Mouse (Mus musculus) MEL (cell line): ENCODE data around the gene Onecut3. TPM values are rescaled to one million over a fixed set of nuclear protein-coding genes. Genes with fewer than 3 reads are reported as not detected.

Experiments used
- DNase-seq: peaks from one replicate; pipeline ENCODE4 v3.0.0; 2011; ENCODE audit warnings: low read depth, low spot score
- H3K27ac ChIP-seq: 2 replicates; pipeline ENCODE4 v1.5.1; 2012; ENCODE audit warnings: low read depth, mild to moderate bottlenecking, control low read depth, low read length, moderate library complexity; ENCODE audit not compliant: control insufficient read depth
- H3K27me3 ChIP-seq, 2 experiments: fragments of 150-350 bp in 1 of 2; sonication (generic) in 1 of 2; 2 replicates each; pipeline ENCODE4 v1.6.1; 2012; ENCODE audit warnings: low read length in 2 of 2, mild to moderate bottlenecking in 2 of 2, improper control_type of control experiment in 1 of 2, moderate library complexity in 1 of 2; ENCODE audit not compliant: insufficient read depth in 2 of 2, control insufficient read depth in 1 of 2
- H3K36me3 ChIP-seq, 2 experiments: 2 replicates each; pipeline ENCODE4 v1.6.1; 2012 to 2014; ENCODE audit warnings: low read length in 2 of 2, improper control_type of control experiment in 1 of 2, inconsistent platforms in 1 of 2, mild to moderate bottlenecking in 1 of 2; ENCODE audit not compliant: insufficient read depth in 2 of 2, control insufficient read depth in 1 of 2
- H3K4me1 ChIP-seq, 2 experiments: fragments of 150-350 bp in 1 of 2; sonication (generic) in 1 of 2; 2 replicates each; pipeline ENCODE4 v1.6.1; 2012; ENCODE audit warnings: low read length in 2 of 2, improper control_type of control experiment in 1 of 2, mild to moderate bottlenecking in 1 of 2; ENCODE audit not compliant: insufficient read depth in 2 of 2, control insufficient read depth in 1 of 2
- H3K4me3 ChIP-seq, 2 experiments: fragments of 150-350 bp in 1 of 2; sonication (generic) in 1 of 2; 2 replicates each; pipeline ENCODE4 v1.5.1; 2012; ENCODE audit warnings: low read depth in 2 of 2, low read length in 2 of 2, mild to moderate bottlenecking in 2 of 2, moderate library complexity in 2 of 2, control low read depth in 1 of 2, improper control_type of control experiment in 1 of 2; ENCODE audit not compliant: control insufficient read depth in 1 of 2, insufficient read depth in 1 of 2
- H3K79me2 ChIP-seq: 2 replicates; pipeline ENCODE4 v1.6.1; 2012; ENCODE audit warnings: mild to moderate bottlenecking, low read length, moderate library complexity; ENCODE audit not compliant: control insufficient read depth, poor library complexity, insufficient read depth
- H3K9ac ChIP-seq: 2 replicates; pipeline ENCODE4 v1.6.1; 2012; ENCODE audit warnings: low read depth, mild to moderate bottlenecking, control low read depth, low read length, moderate library complexity; ENCODE audit not compliant: control insufficient read depth, poor library complexity, severe bottlenecking
- H3K9me3 ChIP-seq: fragments of 150-350 bp; sonication (generic); replicated peaks from 2 replicates; pipeline ENCODE4 v1.6.1; 2012; ENCODE audit warnings: mild to moderate bottlenecking, low read length, improper control_type of control experiment, moderate library complexity; ENCODE audit not compliant: insufficient read depth
- CHD1 ChIP-seq: IDR thresholded peaks from 2 replicates; pipeline ENCODE4 v1.6.1; 2012; ENCODE audit warnings: low read depth, mild to moderate bottlenecking, inconsistent platforms, low read length, improper control_type of control experiment
- CHD2 ChIP-seq: IDR thresholded peaks from 2 replicates; pipeline ENCODE4 v1.6.1; 2011; ENCODE audit warnings: low read length, improper control_type of control experiment
- CTCF ChIP-seq, 3 experiments: IDR thresholded peaks in 2 of 3; conservative IDR thresholded peaks in 1 of 3; 2 replicates each; pipeline ENCODE4 v1.5.1; 2011 to 2012; ENCODE audit warnings: low read length in 3 of 3, low read depth in 2 of 3, mild to moderate bottlenecking in 2 of 3, improper control_type of control experiment in 1 of 3, inconsistent platforms in 1 of 3, mixed read lengths in 1 of 3, moderate library complexity in 1 of 3; ENCODE audit not compliant: control insufficient read depth in 1 of 3, insufficient read depth in 1 of 3, poor library complexity in 1 of 3, severe bottlenecking in 1 of 3
- E2F4 ChIP-seq: IDR thresholded peaks from 2 replicates; pipeline ENCODE4 v1.6.1; 2011; ENCODE audit warnings: low read depth, low read length, improper control_type of control experiment, borderline replicate concordance
- ELF1 ChIP-seq: IDR thresholded peaks from 2 replicates; pipeline ENCODE4 v1.6.1; 2014; ENCODE audit warnings: low read depth, mild to moderate bottlenecking, inconsistent platforms, low read length, improper control_type of control experiment, moderate library complexity
- GABPA ChIP-seq: IDR thresholded peaks from 2 replicates; pipeline ENCODE4 v1.6.1; 2012; ENCODE audit warnings: low read depth, mild to moderate bottlenecking, inconsistent platforms, low read length, improper control_type of control experiment, moderate library complexity
- MAZ ChIP-seq: IDR thresholded peaks from 2 replicates; pipeline ENCODE4 v1.6.1; 2012; ENCODE audit warnings: low read depth, mild to moderate bottlenecking, inconsistent platforms, low read length, improper control_type of control experiment
- MYB ChIP-seq: IDR thresholded peaks from 2 replicates; pipeline ENCODE4 v1.6.1; 2011; ENCODE audit warnings: mild to moderate bottlenecking, low read depth, low read length, improper control_type of control experiment
- POLR2A ChIP-seq, 2 experiments: IDR thresholded peaks; 2 replicates each; pipeline ENCODE4 v1.6.1; 2011 to 2012; ENCODE audit warnings: low read length in 2 of 2, mild to moderate bottlenecking in 2 of 2, control low read depth in 1 of 2, improper control_type of control experiment in 1 of 2, low read depth in 1 of 2, moderate library complexity in 1 of 2; ENCODE audit not compliant: control insufficient read depth in 1 of 2, insufficient read depth in 1 of 2, poor library complexity in 1 of 2
- POLR2AphosphoS5 ChIP-seq: IDR thresholded peaks from 2 replicates; pipeline ENCODE4 v1.6.1; 2012; ENCODE audit warnings: low read depth, borderline replicate concordance, mild to moderate bottlenecking, inconsistent platforms, low read length, moderate library complexity, mixed read lengths
- RAD21 ChIP-seq: IDR thresholded peaks from 2 replicates; pipeline ENCODE4 v1.6.1; 2011; ENCODE audit warnings: mild to moderate bottlenecking, low read depth, low read length, improper control_type of control experiment
- RCOR1 ChIP-seq: IDR thresholded peaks from 2 replicates; pipeline ENCODE4 v1.6.1; 2012; ENCODE audit warnings: low read depth, mild to moderate bottlenecking, inconsistent platforms, low read length, improper control_type of control experiment
- SIN3A ChIP-seq: IDR thresholded peaks from 2 replicates; pipeline ENCODE4 v1.6.1; 2012; ENCODE audit warnings: low read length, improper control_type of control experiment, inconsistent platforms
- USF1 ChIP-seq: IDR thresholded peaks from 2 replicates; pipeline ENCODE4 v1.6.1; 2014; ENCODE audit warnings: low read depth, mild to moderate bottlenecking, inconsistent platforms, low read length, improper control_type of control experiment, moderate library complexity
- ZC3H11A ChIP-seq: IDR thresholded peaks from 2 replicates; pipeline ENCODE4 v1.6.1; 2012; ENCODE audit warnings: low read depth, mild to moderate bottlenecking, inconsistent platforms, low read length, improper control_type of control experiment
- ZKSCAN1 ChIP-seq: IDR thresholded peaks from 2 replicates; pipeline ENCODE4 v1.6.1; 2012; ENCODE audit warnings: low read depth, mild to moderate bottlenecking, inconsistent platforms, low read length, improper control_type of control experiment, moderate library complexity
- ZMIZ1 ChIP-seq: IDR thresholded peaks from 2 replicates; pipeline ENCODE4 v1.6.1; 2012; ENCODE audit warnings: low read depth, mild to moderate bottlenecking, inconsistent platforms, low read length, improper control_type of control experiment, moderate library complexity
- ZNF384 ChIP-seq: IDR thresholded peaks from 2 replicates; pipeline ENCODE4 v1.6.1; 2012; ENCODE audit warnings: low read depth, mild to moderate bottlenecking, inconsistent platforms, low read length, improper control_type of control experiment
- polyA plus RNA-seq, 2 experiments: library from polyadenylated mRNA; stranded (reverse) in 1 of 2; unstranded in 1 of 2; fragments of >175 nt in 1 of 2; fragments of >200 nt in 1 of 2; gene quantifications; 2 replicates each; pipeline versions ENCODE4 v1.2.1 to v1.2.4; 2012; ENCODE audit warnings: low replicate concordance in 2 of 2, low read depth in 1 of 2; ENCODE audit not compliant: insufficient read length in 2 of 2, insufficient read depth in 1 of 2, missing spikeins in 1 of 2
- total RNA-seq: library from RNA; depleted of rRNA; stranded (reverse); fragments of 300-350 nt; gene quantifications from 2 replicates; pipeline ENCODE4 v1.2.3, GENCODE M21; 2012

The Onecut3 gene
- total and polyA plus RNA-seq, 3 experiments, result not detected

DNA sequence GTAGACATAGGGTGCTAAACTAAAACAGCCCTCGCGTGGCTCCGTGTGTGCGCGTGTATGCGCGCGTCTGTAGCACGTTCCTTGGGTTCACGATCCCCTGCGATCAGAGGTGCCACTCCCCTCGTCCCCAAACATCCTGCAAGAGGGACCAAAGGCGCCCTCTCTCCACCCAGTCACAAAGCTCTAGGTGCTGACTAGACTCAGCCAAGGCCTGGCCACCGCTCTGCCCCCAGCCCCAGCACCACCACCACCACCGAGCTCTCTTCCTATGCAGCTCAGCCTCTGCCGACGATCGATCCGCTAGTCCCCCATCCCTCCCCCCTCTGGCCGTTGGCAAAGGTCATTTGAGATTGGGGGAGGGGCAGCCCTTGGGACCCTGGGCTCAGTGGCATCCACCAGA is 1.8 kb downstream of the Onecut3 start:
- Histone ChIP-seq H3K79me2 (no peaks in the 10 kb centered on the region), H3K9ac (no peak overlapping the region), H3K27me3 (peaks cover 7 to 10% of the 10 kb centered on the region in 2 experiments; a peak in 3 of 4 replicates), H3K9me3 (no peaks in the 10 kb centered on the region), H3K4me1 (no peaks in the 10 kb centered on the region), H3K27ac (no peak overlapping the region), H3K4me3 (no peak overlapping the region), H3K36me3 (no peaks in the 10 kb centered on the region)
- DNase-seq, result no peak
- TF ChIP-seq E2F4, result no peak
- no peak for TF ChIP-seq CHD2
- TF ChIP-seq POLR2AphosphoS5, result no peak
- no peak for TF ChIP-seq SIN3A
- no peak for TF ChIP-seq MYB
- TF ChIP-seq MAZ, result no peak
- no peak for TF ChIP-seq ZNF384
- TF ChIP-seq ZMIZ1, result no peak
- TF ChIP-seq RCOR1, result no peak
- no peak for TF ChIP-seq ZKSCAN1
- no peak for TF ChIP-seq RAD21
- no peak for TF ChIP-seq CTCF (IDR thresholded peaks at IDR 0.05 in 2 of 3, conservative IDR thresholded peaks at IDR 0.05 in 1 of 3; ENCODE audit: control insufficient read depth in 1 of 3, insufficient read depth in 1 of 3, low read depth in 2 of 3, low read length in 3 of 3, poor library complexity in 1 of 3, severe bottlenecking in 1 of 3)
- TF ChIP-seq CHD1, result no peak
- no peak for TF ChIP-seq GABPA
- no peak for TF ChIP-seq ELF1

DNA sequence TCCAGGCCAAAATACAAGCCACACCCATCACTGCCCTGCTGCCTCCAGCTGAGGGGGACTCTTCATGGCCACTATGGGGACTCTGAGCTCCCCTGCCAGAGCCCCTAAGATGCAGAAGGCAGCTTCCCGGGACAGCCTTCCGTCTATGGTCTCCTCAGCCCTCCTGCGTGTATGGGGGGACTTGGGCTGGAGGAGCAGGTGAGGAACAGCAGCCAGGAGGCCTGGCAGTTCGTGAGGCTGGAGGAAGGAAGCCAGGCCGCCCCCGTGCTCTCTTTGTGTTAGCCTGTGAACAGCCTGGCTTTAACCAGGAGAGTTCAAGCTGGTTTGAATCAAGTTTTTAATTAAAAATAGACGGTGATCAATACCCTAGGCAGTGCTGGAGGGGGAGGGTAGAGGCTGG is 7.7 kb downstream of the Onecut3 start:
- Histone ChIP-seq H3K9me3 (no peaks in the 10 kb centered on the region), H3K36me3 (no peaks in the 10 kb centered on the region; a peak in 1 of 4 replicates), H3K79me2 (no peaks in the 10 kb centered on the region), H3K27ac (no peak overlapping the region), H3K9ac (no peak overlapping the region)
- TF ChIP-seq USF1 (no peak), MYB (no peak), SIN3A (no peak), ZC3H11A (no peak), MAZ (no peak), ELF1 (no peak), POLR2A (IDR thresholded peaks at IDR 0.05; ENCODE audit: control insufficient read depth in 1 of 2, insufficient read depth in 1 of 2, low read depth in 1 of 2, low read length in 2 of 2, poor library complexity in 1 of 2) (no peak), GABPA (no peak)
- TF ChIP-seq, all 39 proteins: peak for 0
- Histone ChIP-seq H3K4me3 (no peak overlapping the region), H3K27me3 (peaks cover 11 to 12% of the 10 kb centered on the region in 2 experiments; a peak in 3 of 4 replicates), H3K4me1 (no peaks in the 10 kb centered on the region)
- DNase-seq, result no peak
